Mouse (Mus musculus): Measurements from ENCODE around the gene Ttc38. TPM values are rescaled to one million over a fixed set of nuclear protein-coding genes. Genes with fewer than 3 reads are reported as not detected.

The Ttc38 gene
- polyA plus RNA-seq, 1 experiment from 2014 or later, result 8.6 TPM

DNA sequence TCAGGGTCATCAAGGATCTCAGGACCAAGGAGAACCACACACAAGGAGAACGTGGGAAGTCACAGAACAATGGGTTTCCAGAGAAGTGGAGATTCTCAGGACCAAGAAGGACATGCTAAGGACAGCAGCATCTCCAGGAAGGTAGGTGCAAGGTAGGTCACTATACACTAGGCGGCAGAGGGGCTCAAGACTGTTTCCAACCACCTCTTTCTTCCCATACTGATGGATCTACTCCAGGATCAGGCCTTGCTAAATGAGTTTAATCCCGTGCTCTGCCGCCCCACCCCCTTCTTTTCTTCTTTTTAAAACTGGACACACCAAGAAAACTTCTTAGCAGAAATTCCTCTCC is 10.1 kb upstream of the Ttc38 start:
- Histone ChIP-seq H3K36me3 (replicated peaks) (no peaks in the 10 kb centered on the region), H3K27ac (replicated peaks) (no peak overlapping the region), H3K9me3 (replicated peaks) (peaks cover 3% of the 10 kb centered on the region; the same call in 1 of the 2 replicates), H3K27me3 (peaks cover 44% of the 10 kb centered on the region), H3K9ac (no peak overlapping the region), H3K4me3 (replicated peaks) (peak overlapping the region; percentile 53), H3K4me2 (peak overlapping the region; percentile 81), H3K4me1 (replicated peaks) (peaks cover 20% of the 10 kb centered on the region)
- ATAC-seq (ENCODE audit: insufficient read depth), result no peak
- 17% methylated on average over 4 of the region's 4 CpGs for WGBS (ENCODE audit: insufficient replicate concordance)

DNA sequence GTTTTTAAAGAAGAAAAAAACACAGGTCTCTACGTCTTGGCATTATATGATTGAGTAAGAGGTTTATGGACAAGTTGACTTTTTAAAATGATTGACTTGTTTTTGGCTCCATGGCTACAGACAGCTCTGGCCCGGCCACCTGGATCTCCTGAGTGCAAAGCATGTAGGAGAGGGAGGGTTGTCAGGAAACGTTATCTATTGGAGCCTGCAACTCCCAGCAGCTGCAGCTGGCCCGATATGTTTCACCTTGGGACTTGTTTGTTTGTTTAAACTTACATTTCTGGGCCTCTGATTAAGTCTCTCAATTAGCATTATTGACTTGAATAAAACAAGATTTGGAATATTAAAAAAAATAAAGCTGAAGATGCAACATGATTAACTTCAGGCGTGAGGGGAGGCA is 5.4 kb upstream of the Ttc38 start:
- Histone ChIP-seq H3K9me3 (replicated peaks) (no peaks in the 10 kb centered on the region), H3K27ac (replicated peaks) (peak overlapping the region; percentile 35; the same call in 1 of the 2 replicates), H3K9ac (no peak overlapping the region), H3K4me1 (replicated peaks) (peaks cover 25% of the 10 kb centered on the region), H3K4me2 (peak overlapping the region; percentile 34), H3K4me3 (replicated peaks) (no peak overlapping the region), H3K27me3 (peaks cover 21% of the 10 kb centered on the region), H3K36me3 (replicated peaks) (no peaks in the 10 kb centered on the region)
- ATAC-seq (ENCODE audit: insufficient read depth), result peak; percentile 74
- WGBS (ENCODE audit: insufficient replicate concordance), result 25% methylated on average over 5 of the region's 5 CpGs

DNA sequence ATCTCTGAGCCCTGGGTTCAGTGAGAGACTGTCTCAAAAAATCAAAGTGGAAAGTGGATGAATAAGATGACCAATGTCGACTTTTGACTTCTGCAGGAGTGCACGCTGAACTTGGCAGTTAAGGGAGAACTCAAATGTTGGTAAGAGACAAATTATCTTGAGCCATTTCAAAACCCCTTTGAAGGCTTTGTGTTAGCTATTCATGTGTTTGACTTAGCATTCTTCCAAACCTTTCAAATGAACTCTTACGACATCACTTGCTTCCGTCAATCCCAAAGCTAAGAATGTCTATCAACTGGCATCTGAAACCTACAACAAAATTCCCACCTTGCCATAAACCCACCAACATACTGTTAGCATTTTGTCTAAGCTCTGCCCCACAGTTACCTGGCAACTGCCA is 4.0 kb upstream of the Ttc38 start:
- ATAC-seq (ENCODE audit: insufficient read depth), result no peak
- H3K27ac ChIP-seq (replicated peaks), result no peak overlapping the region; the same call in 1 of the 2 replicates
- H3K9ac ChIP-seq, result no peak overlapping the region
- no peaks in the 10 kb centered on the region for H3K36me3 ChIP-seq (replicated peaks)
- H3K4me1 ChIP-seq (replicated peaks), result peaks cover 34% of the 10 kb centered on the region
- no peak overlapping the region for H3K4me3 ChIP-seq (replicated peaks)
- no peak overlapping the region for H3K4me2 ChIP-seq
- H3K9me3 ChIP-seq (replicated peaks), result no peaks in the 10 kb centered on the region
- 53% methylated on average over 4 of the region's 4 CpGs for WGBS (ENCODE audit: insufficient replicate concordance)
- peaks cover 11% of the 10 kb centered on the region for H3K27me3 ChIP-seq

DNA sequence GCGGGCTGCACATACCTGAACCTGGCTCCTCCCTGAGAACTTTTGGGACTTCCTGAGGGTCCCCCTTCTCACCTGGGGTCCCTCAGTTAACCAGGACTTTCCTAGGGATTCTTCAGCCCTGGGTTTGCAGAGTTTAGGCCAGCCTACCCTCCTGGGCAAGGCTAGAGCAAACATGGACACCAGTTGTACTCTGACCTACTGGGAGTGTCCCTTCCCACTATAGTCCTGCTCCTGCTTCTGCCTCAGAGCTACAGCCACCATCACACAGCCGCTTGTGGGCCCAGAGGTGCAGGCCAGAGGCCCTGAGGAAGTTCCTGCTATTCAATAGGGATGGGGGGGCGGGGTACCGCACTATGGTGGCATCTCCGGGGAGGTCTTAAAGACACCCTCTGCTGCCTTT is 2.6 kb upstream of the Ttc38 start:
- Histone ChIP-seq H3K9me3 (replicated peaks) (no peaks in the 10 kb centered on the region), H3K4me3 (replicated peaks) (no peak overlapping the region), H3K4me1 (replicated peaks) (peaks cover 36% of the 10 kb centered on the region), H3K27ac (replicated peaks) (peak overlapping the region; percentile 53), H3K27me3 (no peaks in the 10 kb centered on the region), H3K4me2 (no peak overlapping the region), H3K9ac (no peak overlapping the region), H3K36me3 (replicated peaks) (no peaks in the 10 kb centered on the region)
- ATAC-seq (ENCODE audit: insufficient read depth), result no peak
- 62% methylated on average over 5 of the region's 5 CpGs for WGBS (ENCODE audit: insufficient replicate concordance)

DNA sequence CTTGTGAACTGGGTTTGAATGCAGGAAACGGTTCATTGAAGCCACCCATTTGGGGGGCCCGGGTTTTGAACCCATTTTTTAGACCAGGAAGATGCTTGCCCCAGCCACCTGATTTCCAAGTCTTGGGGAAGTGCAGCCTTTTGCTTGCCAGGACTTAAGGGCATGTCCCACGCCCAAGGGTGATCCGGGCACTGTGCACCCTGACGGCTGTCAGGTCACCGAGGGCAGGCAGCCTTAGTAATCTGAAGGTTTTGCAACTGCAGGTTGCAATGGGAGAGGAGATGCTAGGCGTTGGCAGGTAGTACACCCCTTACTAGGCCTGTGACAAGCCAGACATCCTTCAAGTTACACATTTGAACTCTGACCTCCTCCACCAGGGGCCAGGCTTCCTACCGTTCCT is 493 bp downstream of the Ttc38 start:
- ATAC-seq (ENCODE audit: insufficient read depth), result no peak
- Histone ChIP-seq H3K36me3 (replicated peaks) (no peaks in the 10 kb centered on the region), H3K4me1 (replicated peaks) (peaks cover 22% of the 10 kb centered on the region), H3K4me2 (peak overlapping the region; percentile 77), H3K4me3 (replicated peaks) (peak overlapping the region; percentile 67), H3K27ac (replicated peaks) (peak overlapping the region; percentile 74), H3K9ac (peak overlapping the region; percentile 67), H3K27me3 (no peaks in the 10 kb centered on the region), H3K9me3 (replicated peaks) (no peaks in the 10 kb centered on the region)
- 38% methylated on average over 8 of the region's 8 CpGs for WGBS (ENCODE audit: insufficient replicate concordance)

DNA sequence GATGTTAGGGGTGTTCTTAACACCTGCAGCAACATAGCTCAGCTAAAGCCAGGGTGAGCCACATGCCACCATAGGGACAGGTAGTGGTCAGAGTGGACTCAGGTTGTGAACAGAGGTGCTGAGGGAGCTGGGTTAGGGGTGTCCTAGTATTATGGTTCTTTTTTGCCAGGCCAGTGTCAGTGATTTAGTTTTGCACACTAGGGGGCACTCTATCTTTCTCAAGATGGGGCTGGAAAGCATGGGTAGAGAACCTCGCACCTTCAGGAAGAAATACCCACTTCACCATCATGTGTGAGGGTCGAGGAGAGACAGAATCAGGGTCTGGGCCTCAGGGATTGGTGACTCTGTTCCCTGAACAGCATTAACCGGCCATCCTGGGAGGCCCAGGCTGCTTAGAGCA is 3.2 kb downstream of the Ttc38 start:
- Histone ChIP-seq H3K36me3 (replicated peaks) (no peaks in the 10 kb centered on the region), H3K9ac (no peak overlapping the region), H3K4me1 (replicated peaks) (peaks cover 20% of the 10 kb centered on the region), H3K4me3 (replicated peaks) (no peak overlapping the region), H3K27ac (replicated peaks) (no peak overlapping the region), H3K27me3 (no peaks in the 10 kb centered on the region), H3K9me3 (replicated peaks) (no peaks in the 10 kb centered on the region), H3K4me2 (no peak overlapping the region)
- 49% methylated on average over 3 of the region's 3 CpGs for WGBS (ENCODE audit: insufficient replicate concordance)
- ATAC-seq (ENCODE audit: insufficient read depth), result no peak

DNA sequence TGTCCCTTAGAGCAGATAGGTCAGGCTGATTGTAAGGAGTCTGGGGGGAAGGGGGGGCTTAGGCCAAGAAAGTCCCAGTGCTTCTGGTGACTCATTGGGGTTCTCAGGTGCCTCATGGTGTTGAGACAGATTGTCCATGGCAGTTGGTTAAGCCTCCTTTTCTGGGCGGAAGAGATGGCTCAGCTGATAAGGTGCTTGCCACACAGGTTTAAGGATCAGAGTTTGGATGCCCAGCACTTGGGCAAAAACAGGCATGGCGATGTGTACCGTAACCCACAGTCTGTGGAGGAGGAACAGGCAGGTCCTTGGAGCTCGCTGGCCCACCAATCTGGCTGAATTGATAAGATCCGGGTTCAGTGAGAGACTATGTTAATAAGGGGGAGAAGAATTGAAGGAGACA is 4.8 kb downstream of the Ttc38 start:
- ATAC-seq (ENCODE audit: insufficient read depth), result no peak
- no peaks in the 10 kb centered on the region for H3K9me3 ChIP-seq (replicated peaks)
- H3K27ac ChIP-seq (replicated peaks), result no peak overlapping the region
- H3K4me1 ChIP-seq (replicated peaks), result peaks cover 29% of the 10 kb centered on the region
- no peaks in the 10 kb centered on the region for H3K27me3 ChIP-seq
- no peaks in the 10 kb centered on the region for H3K36me3 ChIP-seq (replicated peaks)
- no peak overlapping the region for H3K4me2 ChIP-seq
- 51% methylated on average over 5 of the region's 5 CpGs for WGBS (ENCODE audit: insufficient replicate concordance)
- H3K4me3 ChIP-seq (replicated peaks), result no peak overlapping the region
- H3K9ac ChIP-seq, result no peak overlapping the region

DNA sequence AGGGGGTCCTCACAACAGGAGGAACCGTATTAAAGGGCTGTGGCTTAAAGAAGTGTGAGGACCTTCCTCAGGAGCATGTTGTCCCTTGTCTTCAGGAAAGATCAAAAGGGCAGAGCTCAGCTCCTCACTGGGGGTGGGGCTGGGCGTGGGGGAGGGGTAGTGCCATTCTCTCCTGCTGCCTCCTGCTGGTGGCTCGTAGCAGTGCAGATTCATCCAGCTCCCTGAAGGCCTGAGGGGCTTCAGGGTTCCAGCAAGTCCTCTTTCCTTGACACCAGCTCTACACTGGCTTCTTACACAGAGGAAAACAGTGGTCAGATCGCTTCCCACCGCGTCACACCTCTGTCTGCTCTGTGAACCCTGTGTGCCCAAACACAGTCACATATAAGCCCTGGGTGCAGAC is 8.9 kb downstream of the Ttc38 start:
- Histone ChIP-seq H3K9ac (no peak overlapping the region), H3K4me1 (replicated peaks) (peaks cover 22% of the 10 kb centered on the region), H3K36me3 (replicated peaks) (0 out of 2 replicates have a peak, but pooled peaks cover 9% of the 10 kb centered on the region), H3K27ac (replicated peaks) (no peak overlapping the region), H3K4me3 (replicated peaks) (no peak overlapping the region), H3K27me3 (no peaks in the 10 kb centered on the region), H3K9me3 (replicated peaks) (no peaks in the 10 kb centered on the region), H3K4me2 (no peak overlapping the region)
- WGBS (ENCODE audit: insufficient replicate concordance), result 38% methylated on average over 6 of the region's 6 CpGs
- no peak for ATAC-seq (ENCODE audit: insufficient read depth)

DNA sequence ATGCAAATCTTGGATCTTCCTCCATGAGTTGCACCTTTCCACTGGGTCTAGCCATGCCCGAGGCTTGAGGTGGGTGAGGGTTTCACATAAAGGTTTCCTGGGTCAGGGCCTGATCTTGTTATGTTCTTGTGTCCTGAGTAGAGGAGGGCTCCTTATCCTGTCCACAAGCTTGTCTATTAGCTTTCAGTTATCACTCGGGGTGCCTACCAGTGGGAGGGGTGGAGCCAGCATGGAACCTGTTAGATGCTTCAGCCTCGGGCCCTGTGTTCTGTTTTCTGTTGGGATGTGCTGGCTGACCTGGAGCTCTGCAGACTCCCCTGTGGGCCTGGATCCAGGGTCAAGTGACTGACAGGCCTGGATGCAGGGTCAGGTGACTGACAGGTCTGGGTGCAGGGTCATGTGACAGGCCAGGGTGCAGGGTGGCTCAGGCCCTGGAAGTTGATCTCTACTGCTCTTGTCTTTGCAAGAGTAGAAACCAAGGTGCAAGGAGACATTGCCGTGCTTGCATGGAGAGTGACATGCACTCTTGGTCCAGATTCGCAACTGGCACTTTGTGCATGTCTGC is 9.8 kb downstream of the Ttc38 start:
- no peaks in the 10 kb centered on the region for H3K27me3 ChIP-seq
- no peak overlapping the region for H3K9ac ChIP-seq
- 44% methylated on average over 5 of the region's 5 CpGs for WGBS (ENCODE audit: insufficient replicate concordance)
- no peaks in the 10 kb centered on the region for H3K9me3 ChIP-seq (replicated peaks)
- peak; percentile 43 for ATAC-seq (ENCODE audit: insufficient read depth)
- no peak overlapping the region for H3K4me2 ChIP-seq
- H3K4me3 ChIP-seq (replicated peaks), result no peak overlapping the region
- H3K36me3 ChIP-seq (replicated peaks), result 0 out of 2 replicates have a peak, but pooled peaks cover 15% of the 10 kb centered on the region
- H3K27ac ChIP-seq (replicated peaks), result no peak overlapping the region
- H3K4me1 ChIP-seq (replicated peaks), result peaks cover 22% of the 10 kb centered on the region

DNA sequence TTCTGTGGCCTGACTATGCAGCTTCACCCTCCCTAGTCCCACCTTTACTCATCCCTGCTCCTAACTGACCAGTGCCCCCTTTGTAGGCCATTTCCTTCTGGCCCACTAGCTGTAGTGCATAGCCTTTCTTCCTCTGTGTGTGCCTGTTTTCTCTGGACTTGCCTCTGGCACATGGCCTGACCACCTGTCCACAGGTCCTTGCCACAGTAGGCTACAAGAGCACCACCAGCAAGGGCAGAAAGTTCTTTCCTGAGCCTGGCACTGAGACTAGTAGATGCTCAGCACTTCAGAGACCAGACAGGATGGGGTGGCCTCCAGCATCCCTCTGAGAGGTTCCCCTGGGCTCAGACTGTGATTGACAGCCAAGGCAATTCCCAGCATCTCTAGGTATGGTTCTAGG is 13.0 kb downstream of the Ttc38 start:
- Histone ChIP-seq H3K27ac (replicated peaks) (no peak overlapping the region), H3K9ac (no peak overlapping the region), H3K27me3 (no peaks in the 10 kb centered on the region), H3K4me2 (no peak overlapping the region), H3K36me3 (replicated peaks) (0 out of 2 replicates have a peak, but pooled peaks cover 15% of the 10 kb centered on the region), H3K4me1 (replicated peaks) (peaks cover 22% of the 10 kb centered on the region), H3K9me3 (replicated peaks) (no peaks in the 10 kb centered on the region), H3K4me3 (replicated peaks) (no peak overlapping the region)
- ATAC-seq (ENCODE audit: insufficient read depth), result no peak

DNA sequence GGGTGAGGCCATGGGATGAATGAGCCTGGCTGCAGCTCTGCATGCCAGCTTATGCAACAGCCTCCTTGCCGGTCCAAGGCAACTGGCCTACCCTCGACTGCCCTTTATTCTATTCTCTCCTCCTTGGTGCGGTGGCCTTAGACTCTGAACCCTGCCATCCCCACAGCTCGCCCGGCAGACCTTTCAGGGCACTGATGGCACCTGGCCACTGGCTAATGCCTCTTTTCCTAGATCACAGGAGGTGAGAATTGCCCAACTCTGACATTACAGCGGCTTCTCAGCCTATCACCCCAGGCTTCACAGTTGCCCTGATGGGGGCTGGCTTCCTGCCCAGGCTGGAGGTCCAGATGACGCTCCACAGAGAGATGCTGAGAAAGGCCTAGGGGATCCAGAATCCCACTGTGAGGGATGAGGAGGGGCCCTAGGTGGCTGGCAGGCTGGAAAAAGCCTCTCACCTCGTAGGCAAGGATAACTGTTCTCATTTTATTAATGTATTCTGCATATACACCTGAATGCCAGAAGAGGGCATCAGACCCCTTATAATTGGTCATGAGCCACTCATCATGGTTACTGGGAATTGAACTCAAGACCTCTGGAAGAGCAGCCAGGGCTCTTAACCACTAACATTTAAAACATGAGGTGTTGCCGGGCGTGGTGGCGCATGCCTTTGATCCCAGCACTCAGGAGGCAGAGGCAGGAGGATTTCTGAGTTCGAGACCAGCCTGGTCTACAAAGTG is 19.7 kb downstream of the Ttc38 start:
- 68% methylated on average over 12 of the region's 12 CpGs for WGBS (ENCODE audit: insufficient replicate concordance)
- no peak overlapping the region for H3K4me3 ChIP-seq (replicated peaks)
- peaks cover 4% of the 10 kb centered on the region; the same call in 1 of the 2 replicates for H3K4me1 ChIP-seq (replicated peaks)
- no peaks in the 10 kb centered on the region for H3K9me3 ChIP-seq (replicated peaks)
- H3K36me3 ChIP-seq (replicated peaks), result no peaks in the 10 kb centered on the region
- no peak overlapping the region for H3K27ac ChIP-seq (replicated peaks)
- H3K9ac ChIP-seq, result no peak overlapping the region
- H3K27me3 ChIP-seq, result no peaks in the 10 kb centered on the region
- no peak overlapping the region for H3K4me2 ChIP-seq
- ATAC-seq (ENCODE audit: insufficient read depth), result no peak
